Mouse (Mus musculus): ENCODE results near the gene Magi1. TPM values are rescaled to one million over a fixed set of nuclear protein-coding genes. Genes with fewer than 3 reads are reported as not detected.

The Magi1 gene
- total RNA-seq, 2 experiments from 2014 or later: not detected

DNA sequence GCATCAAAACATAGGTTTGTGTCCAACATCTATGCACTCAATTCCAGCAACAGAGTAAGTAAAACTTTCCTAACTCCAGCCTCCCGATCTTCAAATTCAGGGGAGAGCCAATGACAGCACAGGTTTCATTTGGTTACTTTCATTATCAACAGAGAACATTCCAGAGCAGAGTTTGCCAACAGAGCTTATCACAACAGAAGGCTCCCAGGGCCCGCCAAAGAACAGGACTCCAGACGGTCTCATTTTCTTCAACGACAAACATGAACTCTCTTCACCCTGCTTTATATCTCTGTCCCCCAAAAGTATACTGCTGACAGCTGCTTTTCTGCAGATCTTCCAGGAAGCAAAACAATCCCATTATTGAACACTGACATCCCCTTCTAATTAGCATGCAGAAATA lies 481.3 kb downstream of the Magi1 start:
- no peak for ATAC-seq (replicated peaks; ENCODE audit: low FRiP score, poor library complexity, severe bottlenecking)

DNA sequence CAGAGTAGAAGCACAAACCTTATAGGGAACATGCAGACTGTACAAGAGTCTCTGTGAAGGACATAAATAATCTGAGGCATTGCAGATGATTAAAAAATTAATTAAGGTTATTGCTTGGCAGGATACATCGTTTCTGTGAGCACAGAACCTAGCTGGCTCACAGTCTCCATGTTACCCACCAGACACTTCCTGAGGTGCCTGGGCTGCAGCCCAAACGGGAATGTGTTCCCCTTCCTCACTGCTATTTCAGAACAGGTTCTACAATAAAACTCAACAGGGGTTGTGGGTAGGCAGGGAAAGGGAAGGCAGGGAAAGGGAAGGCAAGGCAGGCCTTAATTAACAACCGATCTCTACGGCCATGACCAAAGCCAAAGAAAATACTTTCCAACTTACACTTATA lies 483.3 kb downstream of the Magi1 start:
- no peak for ATAC-seq (replicated peaks; ENCODE audit: low FRiP score, poor library complexity, severe bottlenecking)

DNA sequence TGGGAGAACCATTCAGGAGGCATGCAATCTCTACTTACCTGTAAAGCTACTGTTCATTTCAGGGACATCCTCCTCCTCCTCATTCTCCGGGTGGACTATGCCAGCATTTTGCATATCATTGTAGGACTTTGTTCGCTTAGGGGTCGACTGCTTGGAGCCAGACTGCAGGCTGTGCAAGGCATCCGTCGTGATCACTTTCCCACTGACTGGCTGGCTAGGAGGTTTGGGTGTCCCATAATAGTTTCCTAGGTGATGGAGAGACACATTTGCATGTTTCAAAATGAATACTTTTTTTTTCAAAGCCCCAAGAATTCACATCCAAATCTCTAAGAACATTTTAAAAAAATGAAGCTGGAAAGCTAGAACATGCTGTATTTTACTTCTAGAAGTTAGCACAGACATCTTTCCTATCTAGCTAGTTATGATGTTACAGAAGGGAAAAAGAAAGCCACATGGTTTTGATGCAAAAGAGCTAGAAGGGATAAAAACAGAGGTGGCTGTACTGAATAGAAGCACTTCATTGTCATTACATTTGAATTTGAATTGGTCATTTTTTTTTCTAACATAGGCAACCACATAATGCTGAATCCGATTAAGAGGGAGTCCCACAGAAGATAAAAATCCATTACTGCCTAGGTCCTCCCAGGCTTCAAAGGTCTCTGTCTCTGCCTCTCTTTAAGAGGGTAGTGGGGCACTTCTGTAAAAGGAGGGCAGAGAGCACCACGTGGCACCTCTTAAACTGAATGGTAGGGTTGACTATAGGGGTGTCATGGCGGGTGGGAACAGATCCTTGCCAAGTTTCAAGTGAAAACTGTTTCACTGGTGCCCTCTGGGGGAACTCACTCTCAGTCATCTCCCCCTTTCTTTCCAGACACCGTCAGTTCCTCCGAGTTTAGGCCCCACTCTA lies 491.2 kb downstream of the Magi1 start:
- ATAC-seq (replicated peaks; ENCODE audit: low FRiP score, poor library complexity, severe bottlenecking): no peak

DNA sequence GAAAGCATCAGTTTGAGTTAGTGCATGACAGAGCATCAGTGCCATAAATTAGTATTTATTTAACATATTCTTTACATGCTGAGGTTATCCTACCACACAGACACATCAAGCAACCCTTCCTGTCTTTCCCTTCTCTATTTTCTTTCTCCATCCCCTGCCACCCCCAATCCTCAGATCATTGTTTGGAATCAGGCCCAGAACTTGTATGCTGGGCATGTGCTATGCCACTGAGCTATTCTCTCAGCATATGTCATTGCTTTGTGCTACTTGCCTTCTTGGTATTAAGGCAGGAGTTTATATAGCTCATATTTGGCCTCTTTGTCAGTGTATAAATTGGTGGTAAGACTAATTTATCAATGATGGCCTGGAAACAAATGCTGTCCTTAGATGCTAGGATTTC lies 494.0 kb downstream of the Magi1 start:
- no peak for ATAC-seq (replicated peaks; ENCODE audit: low FRiP score, poor library complexity, severe bottlenecking)

DNA sequence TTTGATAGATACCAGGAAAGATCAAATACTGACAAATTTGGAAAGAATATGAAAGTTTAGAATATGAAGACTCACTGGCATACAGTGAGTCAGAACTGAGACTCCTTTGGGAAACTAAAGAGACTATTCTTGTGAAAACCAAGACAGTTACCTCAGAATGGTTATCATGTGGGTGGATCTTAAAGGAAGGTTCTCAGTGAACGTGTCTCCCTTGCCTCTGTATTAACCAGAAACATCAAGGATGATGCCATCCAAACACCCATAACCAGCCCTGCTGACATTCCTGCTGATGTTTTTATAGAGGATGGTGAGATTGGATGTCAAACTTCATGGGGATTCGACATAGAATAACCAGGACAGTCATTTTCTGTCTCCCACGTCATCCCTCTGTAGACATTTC lies 496.7 kb downstream of the Magi1 start:
- no peak for ATAC-seq (replicated peaks; ENCODE audit: low FRiP score, poor library complexity, severe bottlenecking)

DNA sequence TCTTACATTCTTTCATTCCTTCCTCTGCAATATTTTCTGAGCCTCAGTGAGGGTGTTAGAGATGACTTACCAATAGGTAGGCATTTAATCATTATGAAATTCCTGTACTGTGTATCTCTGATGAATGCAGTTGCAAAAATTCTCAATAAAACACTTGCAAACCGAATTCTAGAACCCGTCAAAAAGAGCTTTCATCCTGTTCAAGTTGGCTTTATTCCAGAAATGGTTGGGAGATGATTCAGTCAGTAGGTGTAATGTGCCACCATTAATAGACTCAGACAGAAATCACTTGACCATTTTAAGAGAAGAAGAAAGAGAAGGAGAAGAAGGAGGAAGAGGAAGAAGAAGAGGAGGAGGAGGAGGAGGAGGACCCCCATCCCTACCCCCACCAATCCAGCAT lies 497.5 kb downstream of the Magi1 start:
- ATAC-seq (replicated peaks; ENCODE audit: low FRiP score, poor library complexity, severe bottlenecking): no peak

DNA sequence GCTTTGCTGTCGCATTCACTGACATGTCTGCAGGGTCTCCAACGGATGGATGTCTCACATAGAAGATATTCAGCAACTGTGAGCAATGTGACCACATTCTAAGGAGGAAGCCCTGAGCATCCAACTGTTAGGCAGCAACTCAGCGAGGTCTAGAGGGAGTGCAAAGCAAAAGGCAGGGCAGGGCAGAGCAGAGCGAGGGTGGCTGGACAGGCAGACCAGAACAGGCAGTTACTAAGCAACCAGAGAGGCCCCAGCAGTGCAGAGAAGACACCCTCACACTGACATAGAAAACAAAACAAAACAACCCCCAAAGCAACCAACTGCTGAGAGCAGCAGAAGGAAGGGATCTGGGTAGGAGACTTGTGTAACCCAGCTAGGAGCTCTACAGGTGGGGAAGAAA lies 512.6 kb downstream of the Magi1 start:
- no peak for ATAC-seq (replicated peaks; ENCODE audit: low FRiP score, poor library complexity, severe bottlenecking)

DNA sequence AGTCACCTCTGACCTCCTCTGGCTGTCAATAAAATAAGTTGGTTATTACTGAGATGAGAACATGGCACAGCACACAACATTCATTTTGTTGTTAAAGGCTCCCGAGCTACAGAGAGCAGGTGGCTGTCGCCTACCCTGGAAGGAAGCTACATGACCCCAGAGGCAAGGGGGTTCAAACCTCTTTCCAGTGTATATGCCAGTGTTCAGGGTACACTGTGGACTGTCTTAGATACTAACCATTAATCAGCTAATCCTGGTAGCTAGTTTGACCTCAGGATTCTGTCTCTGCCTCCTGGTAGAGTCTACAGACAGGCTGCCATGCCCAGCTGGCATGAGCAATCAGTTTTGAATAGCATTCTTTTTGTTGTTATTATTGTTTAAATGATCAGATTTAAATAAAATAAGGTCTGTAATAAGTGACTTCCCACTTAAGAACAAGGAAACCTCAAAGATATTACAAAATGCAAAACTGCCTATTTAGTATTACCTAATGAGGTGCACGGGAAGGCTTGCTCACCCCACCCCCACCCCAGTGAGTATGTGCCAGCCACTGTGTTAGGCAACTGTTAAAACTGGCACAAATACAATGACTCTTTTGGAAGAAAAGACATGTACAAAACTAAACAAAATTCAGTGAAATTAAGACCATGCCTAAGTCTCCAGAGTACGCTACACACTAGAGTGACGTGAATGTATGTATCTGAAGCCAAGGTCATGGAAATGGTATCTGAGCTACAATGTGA lies 513.3 kb downstream of the Magi1 start:
- no peak for ATAC-seq (replicated peaks; ENCODE audit: low FRiP score, poor library complexity, severe bottlenecking)

DNA sequence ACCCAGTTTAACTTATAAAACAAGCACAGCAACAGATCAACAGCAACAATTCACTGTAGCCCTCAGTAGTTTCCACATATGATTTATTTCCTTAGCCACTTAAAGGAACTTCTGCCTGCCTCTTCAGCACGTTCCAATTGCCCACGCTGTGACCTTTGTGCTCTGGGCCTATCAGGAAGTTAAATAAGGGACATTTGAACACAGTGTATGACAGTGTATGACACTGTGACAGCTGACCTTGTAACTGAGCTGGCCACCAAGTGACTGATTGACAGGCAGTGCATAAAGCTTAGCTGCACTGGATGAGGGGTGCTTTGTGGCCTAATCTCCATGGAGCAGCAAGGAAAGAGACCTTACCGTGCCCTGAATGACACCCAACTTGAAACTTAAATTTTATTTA lies 525.6 kb downstream of the Magi1 start:
- no peak for ATAC-seq (replicated peaks; ENCODE audit: low FRiP score, poor library complexity, severe bottlenecking)

DNA sequence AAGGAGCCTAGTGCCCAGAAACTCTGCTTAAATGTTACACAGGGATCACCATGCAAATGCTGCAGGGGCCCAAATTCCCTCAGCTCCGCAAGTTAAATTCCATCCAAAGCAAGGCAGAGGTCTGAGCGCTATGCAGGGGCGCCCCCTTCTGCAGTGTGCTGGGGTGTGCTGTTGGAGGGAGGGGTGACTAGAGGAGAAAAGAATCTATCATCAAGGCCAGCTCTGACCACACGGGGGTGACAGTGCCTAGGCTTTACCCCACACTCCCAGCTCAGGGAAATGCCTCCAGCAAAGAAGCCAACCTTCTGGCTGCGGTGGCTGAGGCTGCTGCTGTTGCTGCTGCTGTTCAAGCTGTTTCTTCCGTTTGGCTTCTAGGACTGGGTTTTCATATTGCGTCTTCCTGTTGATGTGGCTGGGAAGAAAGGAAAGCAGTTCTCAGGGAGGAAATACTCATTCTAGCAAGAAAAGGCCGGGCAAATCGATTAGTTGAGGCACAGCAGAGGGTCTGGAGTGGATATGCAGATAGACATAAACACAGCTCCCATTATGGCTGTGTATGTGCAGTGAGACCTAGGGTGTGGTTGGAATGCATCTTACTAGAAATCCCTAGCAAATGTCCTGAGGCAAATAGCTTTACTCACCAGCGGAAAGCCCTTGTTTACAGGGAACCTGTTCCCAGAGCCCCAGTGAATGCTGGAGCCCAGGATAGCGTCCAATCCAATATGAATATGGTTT lies 526.2 kb downstream of the Magi1 start:
- no peak for ATAC-seq (replicated peaks; ENCODE audit: low FRiP score, poor library complexity, severe bottlenecking)

DNA sequence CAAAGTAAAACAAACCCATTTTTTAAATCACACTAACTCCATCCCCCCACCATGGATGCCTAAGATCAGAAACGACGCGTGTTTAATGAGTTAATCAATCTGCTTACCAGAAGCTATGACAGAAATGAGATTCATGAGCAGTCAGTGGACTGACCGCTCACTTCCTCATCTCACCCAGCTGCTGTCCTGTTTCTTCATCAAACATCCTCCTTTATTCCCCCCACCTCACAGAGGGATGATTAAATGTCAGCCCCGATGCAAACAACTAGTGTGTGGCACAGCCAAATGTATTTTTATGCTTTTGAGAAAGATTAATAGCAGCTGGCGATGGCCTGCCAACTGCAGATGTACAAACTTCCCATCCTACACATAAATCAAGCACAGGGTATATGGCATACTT lies 540.6 kb downstream of the Magi1 start:
- no peak for ATAC-seq (replicated peaks; ENCODE audit: low FRiP score, poor library complexity, severe bottlenecking)

DNA sequence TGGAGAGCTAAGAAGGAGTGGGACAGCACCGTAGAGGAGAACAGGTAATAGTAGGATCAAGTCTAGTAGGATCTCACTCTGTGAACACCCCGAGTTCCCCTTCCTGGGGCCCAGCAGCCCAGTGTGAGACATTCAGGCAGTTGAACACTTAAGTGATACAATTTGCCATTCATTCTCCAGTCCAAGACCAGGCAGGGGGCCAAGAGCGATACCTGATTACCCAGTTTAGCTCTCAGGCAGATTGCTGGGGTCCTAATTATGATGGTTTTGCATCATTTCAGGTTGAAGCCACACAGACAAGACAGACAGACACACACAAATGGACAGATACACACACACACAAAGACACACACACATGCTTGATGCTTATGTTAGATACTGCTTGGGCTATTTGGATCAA lies 543.9 kb downstream of the Magi1 start:
- ATAC-seq (replicated peaks; ENCODE audit: low FRiP score, poor library complexity, severe bottlenecking): no peak

DNA sequence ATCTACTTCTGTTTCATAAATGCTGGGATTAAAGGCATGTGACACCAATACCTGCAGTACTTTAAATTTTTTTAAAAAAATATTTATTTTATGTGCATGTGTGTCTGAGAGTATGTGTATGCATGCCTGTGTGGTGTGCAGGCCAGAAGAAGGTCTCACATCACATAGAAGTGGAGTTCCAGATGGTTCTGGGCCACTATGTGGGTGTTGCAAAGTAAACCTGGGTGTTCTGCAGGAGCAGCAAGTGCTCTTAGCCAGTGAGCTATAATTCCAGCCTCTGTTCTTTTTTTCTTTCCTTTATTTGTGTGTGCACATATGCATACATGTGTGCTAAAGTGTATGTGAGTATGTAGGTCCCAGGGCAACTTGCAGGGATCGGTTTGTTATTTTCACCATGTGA lies 546.6 kb downstream of the Magi1 start:
- ATAC-seq (replicated peaks; ENCODE audit: low FRiP score, poor library complexity, severe bottlenecking): no peak

DNA sequence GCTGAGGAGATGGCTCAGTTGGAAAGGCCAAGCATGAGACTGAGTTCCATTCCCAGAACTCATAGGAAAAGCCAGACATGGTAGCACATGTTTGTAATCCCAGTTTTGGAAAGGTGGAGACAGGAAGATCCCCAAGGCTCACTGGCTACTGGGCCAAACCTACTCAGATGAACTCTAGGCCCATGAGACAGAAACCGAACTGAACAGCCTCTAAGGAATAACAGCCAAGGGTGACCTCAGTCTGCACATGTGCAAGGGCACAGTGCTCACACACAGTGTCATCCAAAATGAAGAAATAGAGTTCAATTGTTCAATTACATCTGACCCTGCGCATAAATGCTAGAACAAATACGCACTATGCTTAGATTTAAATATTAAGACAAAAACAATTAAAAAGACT lies 547.6 kb downstream of the Magi1 start:
- no peak for ATAC-seq (replicated peaks; ENCODE audit: low FRiP score, poor library complexity, severe bottlenecking)

DNA sequence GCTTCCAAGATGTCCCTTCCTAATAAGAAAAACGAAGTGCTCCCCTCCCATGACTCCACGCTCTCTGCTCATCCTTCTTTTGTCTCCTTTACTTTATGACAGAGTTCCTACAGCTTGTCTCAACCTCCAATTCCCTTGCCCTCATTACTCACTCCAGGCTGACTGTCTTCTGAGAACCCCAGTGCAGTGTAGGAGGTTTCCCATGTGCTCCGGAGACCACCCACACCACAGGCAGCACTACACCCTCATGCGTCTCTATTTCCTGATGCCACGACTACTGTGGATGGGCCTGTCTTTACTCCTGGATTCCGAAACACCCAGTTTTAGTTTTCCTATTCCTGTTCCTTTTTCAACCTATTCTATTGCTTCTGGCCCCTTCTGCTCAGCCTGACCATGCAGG lies 549.9 kb downstream of the Magi1 start:
- no peak for ATAC-seq (replicated peaks; ENCODE audit: low FRiP score, poor library complexity, severe bottlenecking)

DNA sequence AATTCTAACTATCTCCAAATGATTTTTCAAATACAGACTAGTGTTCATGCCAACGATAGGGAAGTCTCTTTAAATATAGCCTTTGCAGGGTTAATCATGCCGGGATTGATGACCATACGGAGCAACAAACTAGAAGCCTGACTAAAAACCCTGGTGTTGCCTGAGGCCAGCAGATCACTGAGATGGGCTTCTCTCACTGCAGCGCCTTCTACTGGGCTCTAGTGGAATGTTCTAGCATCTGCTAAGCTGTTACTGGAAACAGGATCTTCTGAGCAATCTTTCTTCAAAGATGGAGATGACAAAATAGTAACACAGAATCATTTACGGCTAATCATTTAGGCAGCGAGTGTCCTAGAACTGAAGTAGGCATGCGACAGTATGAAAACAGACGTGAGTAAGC lies 554.0 kb downstream of the Magi1 start:
- ATAC-seq (replicated peaks; ENCODE audit: low FRiP score, poor library complexity, severe bottlenecking): no peak

DNA sequence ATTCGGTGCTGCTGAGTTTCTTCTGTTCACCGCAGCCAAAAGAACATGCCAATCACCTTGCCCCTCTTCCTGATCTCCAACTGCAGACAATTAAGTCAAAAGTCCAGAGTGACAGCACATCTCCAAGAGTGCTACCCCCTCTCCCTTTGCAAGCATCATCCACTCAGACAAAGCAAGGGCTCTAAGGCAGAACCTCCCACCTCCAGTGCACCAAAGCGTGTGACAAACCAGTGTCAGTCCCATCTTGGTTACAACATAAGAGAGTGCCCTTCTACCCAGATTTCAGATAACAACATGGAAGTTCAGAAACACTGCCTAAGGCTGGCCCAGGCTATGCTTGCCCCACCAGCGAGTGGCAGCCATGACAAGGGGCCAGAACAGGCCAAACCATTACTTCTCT lies 554.9 kb downstream of the Magi1 start:
- ATAC-seq (replicated peaks; ENCODE audit: low FRiP score, poor library complexity, severe bottlenecking): no peak

DNA sequence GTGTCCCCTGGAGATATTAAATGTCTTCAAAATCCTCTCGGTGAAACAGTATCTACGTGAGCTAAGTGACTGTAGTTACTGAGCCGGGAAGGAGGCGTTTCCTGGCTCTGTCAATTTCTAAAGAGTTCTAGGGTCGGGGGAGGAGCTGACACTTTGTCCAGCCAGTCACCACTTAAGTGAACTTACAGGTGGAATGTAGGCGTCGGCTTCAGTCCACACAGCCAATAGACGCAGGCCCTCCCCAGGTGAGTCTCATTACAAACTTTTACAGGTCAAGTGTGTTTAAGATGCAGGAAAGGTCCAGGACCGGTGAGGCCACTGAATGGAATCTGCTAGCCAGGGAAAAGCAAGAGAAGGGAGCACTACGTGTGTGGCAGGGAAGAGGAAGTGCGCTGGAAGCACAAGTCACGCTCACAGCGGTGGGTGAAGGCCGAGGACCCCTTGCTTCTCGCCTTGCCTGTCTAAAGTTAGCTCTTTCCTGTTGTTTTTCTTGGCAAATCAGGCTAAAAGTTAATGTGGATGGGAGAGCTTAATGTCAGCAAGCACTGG lies 556.0 kb downstream of the Magi1 start:
- ATAC-seq (replicated peaks; ENCODE audit: low FRiP score, poor library complexity, severe bottlenecking): no peak

DNA sequence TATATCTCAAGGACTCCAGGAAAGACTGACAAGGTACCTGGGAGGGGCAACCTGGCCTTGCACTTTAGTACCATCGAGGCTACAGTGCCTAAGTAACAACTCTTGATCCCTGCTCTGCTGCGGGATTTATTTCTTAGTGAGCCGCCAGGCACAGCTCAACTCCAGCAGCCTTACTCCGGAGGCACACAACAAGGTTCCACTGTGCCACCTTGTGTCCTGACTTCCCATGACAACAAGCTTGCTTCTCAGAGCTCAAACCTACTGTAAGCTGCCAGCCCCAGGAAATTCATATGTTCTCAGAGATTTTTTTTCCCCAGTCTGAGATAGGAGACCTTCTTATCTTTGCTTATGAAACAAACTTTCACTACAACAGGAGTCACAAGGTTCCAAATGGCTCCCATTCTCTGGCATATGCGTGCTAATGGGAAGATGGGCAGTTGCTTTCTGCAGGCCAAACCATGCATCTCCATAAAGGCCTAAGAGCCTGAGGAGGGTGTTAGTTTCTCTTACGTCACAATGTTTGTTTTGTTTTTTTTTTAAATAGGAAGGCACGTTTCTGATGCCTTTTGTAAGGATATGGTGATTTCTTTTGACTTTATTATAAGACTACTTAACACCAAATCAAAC lies 556.8 kb downstream of the Magi1 start:
- ATAC-seq (replicated peaks; ENCODE audit: low FRiP score, poor library complexity, severe bottlenecking): no peak

DNA sequence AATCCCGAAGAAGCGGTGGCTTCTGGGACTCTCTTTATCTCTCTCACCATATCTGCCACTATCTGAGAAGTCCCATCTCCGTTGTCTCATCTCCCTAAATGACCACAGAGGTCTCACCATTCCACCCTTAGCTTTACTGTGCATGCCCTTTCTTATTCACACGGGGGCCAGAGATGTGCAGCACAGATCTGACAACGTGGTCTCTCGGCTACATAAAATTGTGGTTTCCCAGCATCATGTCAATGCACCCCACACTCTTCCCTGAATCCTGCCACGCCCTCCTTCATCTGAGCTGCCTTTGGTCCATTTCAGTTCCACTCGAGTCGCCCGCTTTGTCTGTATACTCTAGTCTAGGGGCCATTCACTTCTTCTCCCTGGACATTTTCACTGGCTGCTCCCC lies 557.6 kb downstream of the Magi1 start:
- ATAC-seq (replicated peaks; ENCODE audit: low FRiP score, poor library complexity, severe bottlenecking): no peak

Data from erythroblast, adult 5-6 weeks (primary cell).